9 mouse cellular contexts compared by ENCODE assay signal in genomic region chr10:9071630-9072029, GRCm38 (mm10).
A peak's percentile ranks its signal among the peaks of the same experiment; 100 is the strongest.
DNase-seq lines count a peak whose midpoint lies in the region; ATAC-seq lines count a peak whose summit lies in the region.
"Had no signal": no experiment of that assay in that cellular context is flagged by ENCODE, and none has a peak within 500 bp of the region (broad histone marks: within the 10 kb centered on the region; RNA-seq: fewer than 3 reads in every experiment).

No protein-coding gene starts in this region.

- no peak overlapping the region for H3K4me2 ChIP-seq in liver, embryonic 11.5 days
- H3K4me2 ChIP-seq: limb, embryonic 12.5 days had no signal

- intact Hi-C loops in heart, postnatal 10 days (cut with DNase I): loop anchor here (5.0 kb wide), 2 partner anchors 279 to 606 kb away; partner anchors contain the start of gene Samd5

- H3K36me3 ChIP-seq in liver, embryonic 11.5 days (ENCODE audit: control insufficient read depth, insufficient read depth, low read length): no peaks in the 10 kb centered on the region
- H3K36me3 ChIP-seq: limb, embryonic 12.5 days had no signal

- 17% methylated on average over 5 of the region's 5 CpGs for WGBS in liver, embryonic 11.5 days

- no peak overlapping the region for H3K9ac ChIP-seq in liver, embryonic 11.5 days (ENCODE audit: low read depth, low read length)
- H3K9ac ChIP-seq: limb, embryonic 12.5 days had no signal

- no peak for ATAC-seq in liver, embryonic 11.5 days (replicated peaks; ENCODE audit: low FRiP score)

- H3K9me3 ChIP-seq in liver, embryonic 11.5 days (ENCODE audit: control insufficient read depth, low read length): no peaks in the 10 kb centered on the region
- H3K9me3 ChIP-seq: limb, embryonic 12.5 days had no signal

- H3K4me3 ChIP-seq in liver, embryonic 11.5 days (ENCODE audit: low read depth, low read length): no peak overlapping the region
- H3K4me3 ChIP-seq: limb, embryonic 12.5 days had no signal

- no peaks in the 10 kb centered on the region for H3K27me3 ChIP-seq in liver, embryonic 11.5 days (replicated peaks; ENCODE audit: control insufficient read depth, insufficient read depth, low read length)
- H3K27me3 ChIP-seq: limb, embryonic 12.5 days had no signal

- no peak overlapping the region for H3K27ac ChIP-seq in liver, embryonic 11.5 days (ENCODE audit: low read depth, low read length)
- H3K27ac ChIP-seq: limb, embryonic 12.5 days had no signal

- peak; percentile 73 to 78 for DNase-seq in cerebellum, postnatal 10 days
- no peak for DNase-seq in cerebellum, adult 9-10 months
- DNase-seq in liver: peak; percentile 7
- DNase-seq in liver, embryonic 11.5 days (ENCODE audit: low spot score): no peak
- peak; percentile 42 to 55 for DNase-seq in adrenal gland, adult 18-20 months (ENCODE audit: low spot score in 2 of 2)
- peak; percentile 28 to 71 for DNase-seq in heart, postnatal 10 days
- DNase-seq in retina, embryonic 14.5 days (ENCODE audit: low spot score): peak; percentile 53
- DNase-seq in spleen, postnatal 14 days (ENCODE audit: low spot score in 2 of 2): no peak

- no peaks in the 10 kb centered on the region for H3K4me1 ChIP-seq in liver, embryonic 11.5 days (replicated peaks; ENCODE audit: control insufficient read depth, insufficient read depth, low read length)
- H3K4me1 ChIP-seq: limb, embryonic 12.5 days had no signal

Comparison
In these comparisons a context has a peak if more than half of its experiments do, and no peak if none do; other contexts are left out.
1. DNase-seq: peak in cerebellum, postnatal 10 days (2 of 2), liver (single experiment), adrenal gland, adult 18-20 months (2 of 2), heart, postnatal 10 days (2 of 2) and retina, embryonic 14.5 days (single experiment); none in cerebellum, adult 9-10 months (single experiment), liver, embryonic 11.5 days (single experiment) and spleen, postnatal 14 days (0 of 2).